Mouse (Mus musculus) C3H10T1/2 (cell line): Measurements from ENCODE around the gene Klrb1f. TPM values are rescaled to one million over a fixed set of nuclear protein-coding genes. Genes with fewer than 3 reads are reported as not detected.

Experiments used
- polyA plus RNA-seq, 2 experiments: library from polyadenylated mRNA; unstranded; fragments of >200 nt; fragmentation: generic; extraction: Trizol; gene quantifications; one replicate each; pipeline ENCODE4 v1.2.1; 2012; ENCODE audit warnings: missing spikeins in 2 of 2

Klrb1f gene
- not detected for polyA plus RNA-seq

DNA sequence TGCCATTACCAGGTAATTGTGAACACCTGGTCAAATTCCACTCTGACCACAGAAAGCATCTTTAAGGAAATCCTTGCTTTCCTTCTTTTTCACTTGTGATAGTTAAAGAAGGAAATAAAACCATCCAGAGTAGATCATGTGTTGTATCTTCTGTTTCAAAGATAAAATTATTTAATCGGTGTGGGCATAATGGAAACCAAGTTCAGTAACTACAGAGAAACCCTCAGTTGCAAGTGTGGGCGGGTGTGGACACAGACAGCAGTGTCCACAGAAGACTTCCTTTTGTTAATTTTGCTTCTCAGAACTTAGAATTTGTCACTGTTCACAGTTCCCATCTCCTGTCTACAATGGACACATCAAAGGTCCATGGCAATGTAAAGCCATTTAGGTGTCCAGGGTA is at the start of gene Klrb1f:
Klrb1f (plus strand) TSS at position 301 of the 400 bp plus-strand sequence.

GRCm38 (mm10) chr6:129100794-129101193 is 55.1 kb downstream of the Klrb1f start, which contains the start of gene Clec2e:
Gene Clec2e, minus strand, starts transcription at chr6:129100913.

Other genes with a start within 250 kb of the Klrb1f start
- gene Gm44511, start 219.6 kb upstream of the Klrb1f start, polyA plus RNA-seq = not detected
- gene Klrb1b, start 219.6 kb upstream of the Klrb1f start, polyA plus RNA-seq = not detected
- gene Clec2i, start 158.3 kb upstream of the Klrb1f start, polyA plus RNA-seq = not detected
- gene BC035044, start 154.8 kb upstream of the Klrb1f start, polyA plus RNA-seq = under 1 TPM in 1 of 2 experiments, not detected in 1; 0.04 TPM
- not detected for gene Clec2g, start 111.5 kb upstream of the Klrb1f start, polyA plus RNA-seq
- under 1 TPM in 1 of 2 experiments, not detected in 1; 0.02 TPM for gene Clec2e, start 55.0 kb downstream of the Klrb1f start, polyA plus RNA-seq
- gene Clec2d, start 134.7 kb downstream of the Klrb1f start, polyA plus RNA-seq = 10 to 100 TPM in 1 of 2 experiments, 1 to 10 TPM in 1; 3.4 to 75.5 TPM
- not detected for gene Cd69, start 229.5 kb downstream of the Klrb1f start, polyA plus RNA-seq